Mouse (Mus musculus): ENCODE results near the gene Ubr4. TPM values are rescaled to one million over a fixed set of nuclear protein-coding genes. Genes with fewer than 3 reads are reported as not detected.

The Ubr4 gene
- polyA plus RNA-seq (2014; fragmentation: Nextera tagmentation; extraction: Ambion mirVana) = 100 and 106 TPM in 2 replicates

- peak within 1 kb of the TSS; percentile 89 for H3K4me2 ChIP-seq (ENCODE audit: low read depth, low read length, severe bottlenecking)
- peaks cover 3% of the 10 kb centered on the region; the same call in 1 of the 2 replicates for H3K36me3 ChIP-seq (ENCODE audit: control insufficient read depth, insufficient read depth, low read length)
These were observed at the start of gene Ubr4, which contains the start of the genes Mrto4 and Emc1 for GRCm38 (mm10) chr4:139351931-139352711. Gene Ubr4, plus strand, starts transcription at chr4:139352609. Gene Mrto4, minus strand, starts transcription at chr4:139352576. Gene Emc1, plus strand, starts transcription at chr4:139352587.

GRCm38 (mm10) chr4:139305521-139305920, 46.9 kb upstream of the Ubr4 start:
- Histone ChIP-seq H3K9me3 (ENCODE audit: control insufficient read depth, low read length) (no peaks in the 10 kb centered on the region), H3K27ac (ENCODE audit: low read depth, low read length) (no peak overlapping the region), H3K4me3 (ENCODE audit: low read depth, low read length) (no peak overlapping the region), H3K9ac (ENCODE audit: low read length) (no peak overlapping the region), H3K4me1 (replicated peaks; ENCODE audit: control insufficient read depth, insufficient read depth, low read length) (peaks cover 5% of the 10 kb centered on the region; the same call in 1 of the 2 replicates), H3K4me2 (ENCODE audit: low read depth, low read length, severe bottlenecking) (no peak overlapping the region), H3K27me3 (ENCODE audit: control insufficient read depth, insufficient read depth, low read length) (no peaks in the 10 kb centered on the region), H3K36me3 (ENCODE audit: control insufficient read depth, insufficient read depth, low read length) (no peaks in the 10 kb centered on the region; the same call in 1 of the 2 replicates)
- 94% methylated on average over 3 of the region's 3 CpGs for WGBS
- ATAC-seq (replicated peaks; ENCODE audit: low FRiP score) (no peak), DNase-seq (ENCODE audit: low spot score) (no peak)

More at GRCm38 (mm10) chr4:139351931-139352711, at the start of gene Ubr4, which contains the start of the genes Mrto4 and Emc1:
- under 1% methylated on average over 64 of the region's 64 CpGs for WGBS
- peak within 1 kb of the TSS; percentile 98 for H3K27ac ChIP-seq (ENCODE audit: low read depth, low read length)
- H3K9me3 ChIP-seq (ENCODE audit: control insufficient read depth, low read length) = no peaks in the 10 kb centered on the region
- H3K27me3 ChIP-seq (ENCODE audit: control insufficient read depth, insufficient read depth, low read length) = no peaks in the 10 kb centered on the region
- ATAC-seq (replicated peaks; ENCODE audit: low FRiP score) (peak; percentile 93), DNase-seq (ENCODE audit: low spot score) (peak; percentile 90)
- peak within 1 kb of the TSS; percentile 67 for H3K4me3 ChIP-seq (ENCODE audit: low read depth, low read length)
- peak within 1 kb of the TSS; percentile 95 for H3K9ac ChIP-seq (ENCODE audit: low read length)
- H3K4me1 ChIP-seq (replicated peaks; ENCODE audit: control insufficient read depth, insufficient read depth, low read length) = peaks cover 12% of the 10 kb centered on the region

- peaks cover 11% of the 10 kb centered on the region; the same call in 1 of the 2 replicates for H3K4me1 ChIP-seq (replicated peaks; ENCODE audit: control insufficient read depth, insufficient read depth, low read length)
- H3K4me3 ChIP-seq (ENCODE audit: low read depth, low read length) = no peak overlapping the region
- no peaks in the 10 kb centered on the region for H3K9me3 ChIP-seq (ENCODE audit: control insufficient read depth, low read length)
- H3K9ac ChIP-seq (ENCODE audit: low read length) = no peak overlapping the region
- no peak for ATAC-seq (replicated peaks; ENCODE audit: low FRiP score)
- no peak overlapping the region for H3K4me2 ChIP-seq (ENCODE audit: low read depth, low read length, severe bottlenecking)
- H3K36me3 ChIP-seq (ENCODE audit: control insufficient read depth, insufficient read depth, low read length) = no peaks in the 10 kb centered on the region; the same call in 1 of the 2 replicates
- H3K27ac ChIP-seq (ENCODE audit: low read depth, low read length) = no peak overlapping the region
- H3K27me3 ChIP-seq (ENCODE audit: control insufficient read depth, insufficient read depth, low read length) = no peaks in the 10 kb centered on the region
- no peak for DNase-seq (ENCODE audit: low spot score)
- 86% methylated on average over 5 of the region's 5 CpGs for WGBS
These were observed 44.5 kb upstream of the Ubr4 start for GRCm38 (mm10) chr4:139307916-139308315.

GRCm38 (mm10) chr4:139309651-139310050, 42.8 kb upstream of the Ubr4 start:
- H3K27ac ChIP-seq (ENCODE audit: low read depth, low read length) = no peak overlapping the region
- peaks cover 11% of the 10 kb centered on the region; the same call in 1 of the 2 replicates for H3K4me1 ChIP-seq (replicated peaks; ENCODE audit: control insufficient read depth, insufficient read depth, low read length)
- WGBS = 24% methylated on average over 6 of the region's 6 CpGs
- ATAC-seq (replicated peaks; ENCODE audit: low FRiP score) = no peak
- H3K9ac ChIP-seq (ENCODE audit: low read length) = peak overlapping the region; percentile 90
- no peaks in the 10 kb centered on the region for H3K27me3 ChIP-seq (ENCODE audit: control insufficient read depth, insufficient read depth, low read length)
- H3K4me2 ChIP-seq (ENCODE audit: low read depth, low read length, severe bottlenecking) = peak overlapping the region; percentile 92
- H3K9me3 ChIP-seq (ENCODE audit: control insufficient read depth, low read length) = no peaks in the 10 kb centered on the region
- H3K36me3 ChIP-seq (ENCODE audit: control insufficient read depth, insufficient read depth, low read length) = no peaks in the 10 kb centered on the region; the same call in 1 of the 2 replicates
- peak overlapping the region; percentile 85 for H3K4me3 ChIP-seq (ENCODE audit: low read depth, low read length)
- no peak for DNase-seq (ENCODE audit: low spot score)

GRCm38 (mm10) chr4:139310171-139310898, 42.1 kb upstream of the Ubr4 start, which contains the start of the genes Pqlc2 and Akr7a5:
Gene Pqlc2, minus strand, starts transcription at chr4:139310708.
Gene Akr7a5, plus strand, starts transcription at chr4:139310744.
- Histone ChIP-seq H3K4me2 (ENCODE audit: low read depth, low read length, severe bottlenecking) (peak within 1 kb of the TSS; percentile 92), H3K27ac (ENCODE audit: low read depth, low read length) (no peak within 1 kb of the TSS), H3K27me3 (ENCODE audit: control insufficient read depth, insufficient read depth, low read length) (no peaks in the 10 kb centered on the region), H3K9me3 (ENCODE audit: control insufficient read depth, low read length) (no peaks in the 10 kb centered on the region), H3K4me1 (replicated peaks; ENCODE audit: control insufficient read depth, insufficient read depth, low read length) (peaks cover 11% of the 10 kb centered on the region; the same call in 1 of the 2 replicates), H3K9ac (ENCODE audit: low read length) (peak within 1 kb of the TSS; percentile 90), H3K36me3 (ENCODE audit: control insufficient read depth, insufficient read depth, low read length) (no peaks in the 10 kb centered on the region), H3K4me3 (ENCODE audit: low read depth, low read length) (peak within 1 kb of the TSS; percentile 85)
- under 1% methylated on average over 54 of the region's 63 CpGs for WGBS
- DNase-seq (ENCODE audit: low spot score) = peak; percentile 98
- peak; percentile 90 for ATAC-seq (replicated peaks; ENCODE audit: low FRiP score)

- DNase-seq (ENCODE audit: low spot score) (peak; percentile 70), ATAC-seq (replicated peaks; ENCODE audit: low FRiP score) (peak; percentile 7; the same call in 1 of the 2 replicates)
- Histone ChIP-seq H3K9me3 (ENCODE audit: control insufficient read depth, low read length) (no peaks in the 10 kb centered on the region), H3K27me3 (ENCODE audit: control insufficient read depth, insufficient read depth, low read length) (no peaks in the 10 kb centered on the region), H3K9ac (ENCODE audit: low read length) (peak overlapping the region; percentile 90), H3K4me1 (replicated peaks; ENCODE audit: control insufficient read depth, insufficient read depth, low read length) (peaks cover 11% of the 10 kb centered on the region; the same call in 1 of the 2 replicates), H3K4me2 (ENCODE audit: low read depth, low read length, severe bottlenecking) (peak overlapping the region; percentile 92), H3K4me3 (ENCODE audit: low read depth, low read length) (peak overlapping the region; percentile 85), H3K36me3 (ENCODE audit: control insufficient read depth, insufficient read depth, low read length) (no peaks in the 10 kb centered on the region; the same call in 1 of the 2 replicates), H3K27ac (ENCODE audit: low read depth, low read length) (no peak overlapping the region)
- under 1% methylated on average over 53 of the region's 53 CpGs for WGBS
These were observed 41.3 kb upstream of the Ubr4 start for GRCm38 (mm10) chr4:139310899-139311701.

- Histone ChIP-seq H3K4me3 (ENCODE audit: low read depth, low read length) (peak overlapping the region; percentile 85), H3K4me2 (ENCODE audit: low read depth, low read length, severe bottlenecking) (peak overlapping the region; percentile 92), H3K27me3 (ENCODE audit: control insufficient read depth, insufficient read depth, low read length) (no peaks in the 10 kb centered on the region), H3K4me1 (replicated peaks; ENCODE audit: control insufficient read depth, insufficient read depth, low read length) (peaks cover 11% of the 10 kb centered on the region; the same call in 1 of the 2 replicates), H3K36me3 (ENCODE audit: control insufficient read depth, insufficient read depth, low read length) (no peaks in the 10 kb centered on the region; the same call in 1 of the 2 replicates), H3K27ac (ENCODE audit: low read depth, low read length) (no peak overlapping the region), H3K9ac (ENCODE audit: low read length) (peak overlapping the region; percentile 90), H3K9me3 (ENCODE audit: control insufficient read depth, low read length) (no peaks in the 10 kb centered on the region)
- no peak for DNase-seq (ENCODE audit: low spot score)
- no peak for ATAC-seq (replicated peaks; ENCODE audit: low FRiP score)
- 17% methylated on average over 14 of the region's 14 CpGs for WGBS
These were observed 40.7 kb upstream of the Ubr4 start for GRCm38 (mm10) chr4:139311707-139312106.
